Mouse (Mus musculus) erythroblast, embryonic 14.5 days (primary cell): Measurements from ENCODE around the gene Yae1d1.

Experiments
- GATA1 ChIP-seq: IDR thresholded peaks from 2 replicates; pipeline ENCODE4 v1.6.1; 2012; ENCODE audit warnings: low read length, inconsistent platforms, mixed read lengths
- TAL1 ChIP-seq: IDR thresholded peaks from 3 replicates; pipeline ENCODE4 v1.6.1; 2012; ENCODE audit warnings: low read length, inconsistent platforms, mixed read lengths

GRCm38 (mm10) chr13:17975457-17975856 is 17.7 kb downstream of the Yae1d1 start:
- TF ChIP-seq GATA1 (no peak), TAL1 (no peak)
